Mouse (Mus musculus): ENCODE results near the gene Ephb1.
A peak's percentile ranks its signal among the peaks of the same experiment; 100 is the strongest.

Gene Ephb1

DNA sequence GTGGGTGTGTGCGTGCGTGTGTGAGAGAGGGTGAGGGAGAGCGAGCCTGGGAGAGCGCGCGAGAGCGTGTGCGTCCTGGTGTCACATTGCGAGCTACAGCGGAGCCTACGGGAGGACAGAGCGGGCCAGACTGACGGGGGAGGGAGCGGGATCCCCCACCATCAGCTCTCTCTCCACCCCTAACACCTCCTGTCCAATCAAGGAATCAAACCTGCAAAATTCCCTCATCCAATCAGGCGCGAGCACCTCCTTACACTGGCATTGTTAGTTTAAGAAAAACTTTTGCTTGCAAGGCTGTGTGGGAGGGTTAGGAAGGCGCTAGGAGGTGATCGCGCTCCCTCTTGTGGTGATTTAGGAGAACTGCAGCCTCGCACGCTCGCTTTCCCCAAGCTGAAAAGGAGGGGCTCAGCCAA is at the start of gene Ephb1:
Gene Ephb1, minus strand, starts transcription at position 133 of the 413 bp plus-strand sequence.
- DNase-seq (ENCODE audit: low read depth, low spot score) = peak; percentile 97

DNA sequence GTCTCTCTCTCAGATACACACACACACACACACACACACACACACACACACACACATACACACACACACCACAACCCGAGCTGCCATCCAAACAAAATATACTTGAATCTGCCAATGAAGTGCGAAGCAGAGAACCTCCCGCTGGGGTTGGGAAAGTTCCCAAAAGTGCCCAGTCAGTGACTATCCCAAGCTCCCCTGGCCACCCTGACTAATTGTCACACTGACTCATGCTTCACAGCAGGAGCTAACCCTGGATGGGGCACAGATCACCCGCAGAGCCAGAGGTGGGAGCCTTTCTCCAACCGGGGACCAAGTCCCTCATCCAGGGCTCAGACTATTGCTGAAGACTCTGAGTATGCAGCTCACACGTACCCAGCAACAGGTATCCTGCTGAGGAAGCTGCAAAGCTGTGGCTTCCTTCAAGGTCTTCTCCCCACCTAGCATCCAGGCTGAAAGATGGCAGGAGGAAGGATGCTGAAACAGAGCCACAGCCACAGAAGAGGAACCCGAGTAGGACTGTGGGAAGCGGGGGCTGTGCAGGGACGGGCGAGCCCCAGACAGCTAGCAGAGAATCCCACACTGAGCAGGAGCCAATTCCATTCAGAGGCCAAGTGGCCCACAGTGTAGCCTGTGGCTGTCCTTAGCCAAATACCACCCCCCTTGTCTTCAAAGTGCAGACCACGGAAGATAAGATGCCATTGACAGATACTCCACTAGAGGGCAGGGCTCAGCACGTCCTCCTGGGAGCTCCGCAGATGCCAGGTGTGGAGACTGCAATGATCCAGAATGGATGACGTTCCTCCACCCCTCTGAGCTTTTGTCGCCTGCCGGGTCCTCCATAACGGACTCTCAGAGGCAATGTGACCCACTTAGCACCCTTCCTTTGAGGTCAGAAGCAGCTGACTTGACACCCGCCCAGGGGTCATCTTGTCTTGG is 48.9 kb upstream of the Ephb1 start:
- DNase-seq (ENCODE audit: low read depth, low spot score) = no peak

DNA sequence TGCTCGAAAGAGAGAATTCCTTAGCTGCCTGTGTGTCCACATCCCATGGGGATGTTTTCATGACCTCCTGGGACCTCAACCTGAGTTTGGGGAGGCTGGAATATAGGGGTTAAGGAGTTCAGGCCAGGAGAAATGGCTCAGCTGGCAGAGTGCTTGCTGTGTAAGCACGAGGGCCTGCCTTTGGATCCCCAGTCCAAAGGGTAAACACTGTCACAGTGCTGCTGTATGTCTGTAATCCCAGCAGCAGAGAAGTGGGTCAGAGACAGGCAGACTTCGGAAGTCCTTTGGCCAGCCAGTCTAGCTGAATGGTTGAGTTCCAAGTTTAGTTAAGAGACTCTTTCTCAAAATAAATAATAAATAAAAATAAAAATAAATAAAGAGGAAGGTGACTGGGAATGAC is 48.2 kb upstream of the Ephb1 start:
- DNase-seq (ENCODE audit: low read depth, low spot score) = no peak

DNA sequence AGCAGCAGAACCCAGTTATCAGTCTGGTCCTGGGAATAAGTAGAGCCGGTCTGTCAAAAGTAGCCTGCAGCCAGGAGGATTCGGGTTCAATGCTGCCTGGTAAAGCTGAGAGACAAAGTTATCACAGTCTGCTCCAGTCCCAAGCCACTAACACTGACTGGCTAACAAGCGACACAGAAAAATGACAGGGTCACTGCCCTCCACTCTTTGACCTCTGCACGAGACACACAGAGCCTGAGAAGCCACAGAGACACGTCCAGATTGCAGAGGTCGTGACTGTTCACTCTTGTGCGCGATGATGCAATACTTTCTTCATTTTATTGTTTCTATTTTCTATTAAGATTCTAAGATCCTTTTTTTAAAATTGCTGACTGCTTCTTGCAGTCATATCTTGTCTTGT is 33.8 kb upstream of the Ephb1 start:
- DNase-seq (ENCODE audit: low read depth, low spot score) = no peak

DNA sequence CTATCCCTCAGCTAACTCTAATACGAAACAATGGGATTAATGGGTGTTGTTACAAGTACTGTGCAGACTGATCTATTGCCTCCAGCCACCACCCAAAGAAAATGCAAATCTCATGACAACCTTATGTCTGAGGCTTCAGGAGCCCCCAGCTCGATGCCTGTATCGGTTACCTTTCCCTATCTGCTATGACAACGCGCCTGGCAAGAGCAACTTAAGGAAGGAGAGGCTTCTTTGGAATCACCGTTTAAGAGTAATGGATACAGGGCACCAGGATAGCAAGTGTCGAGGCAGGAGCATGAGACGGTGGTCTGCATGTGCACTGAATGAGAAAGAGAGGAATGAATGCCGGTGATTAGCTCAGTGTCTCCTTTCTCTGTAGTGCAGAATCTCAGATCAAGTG is 32.3 kb upstream of the Ephb1 start:
- no peak for DNase-seq (ENCODE audit: low read depth, low spot score)

DNA sequence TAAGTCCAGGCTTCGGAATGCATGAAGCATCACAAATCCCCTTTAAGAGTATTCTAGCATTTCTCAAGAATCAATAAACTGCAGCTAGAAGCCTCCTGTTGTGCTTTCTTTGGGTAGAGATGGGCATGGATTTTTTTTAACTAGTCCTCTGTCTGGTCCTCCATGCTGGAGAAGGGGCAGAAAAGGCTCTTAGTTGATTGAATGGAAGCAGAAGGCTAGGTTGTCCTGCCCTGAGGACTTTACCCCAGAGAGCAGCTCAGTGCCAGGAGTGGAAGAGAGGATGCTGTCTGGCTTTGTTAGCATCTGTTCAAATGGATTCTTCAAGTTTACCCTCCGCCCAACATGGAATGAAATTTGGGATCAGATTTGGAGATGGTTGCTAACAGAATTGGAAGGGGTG is 25.7 kb upstream of the Ephb1 start:
- no peak for DNase-seq (ENCODE audit: low read depth, low spot score)

DNA sequence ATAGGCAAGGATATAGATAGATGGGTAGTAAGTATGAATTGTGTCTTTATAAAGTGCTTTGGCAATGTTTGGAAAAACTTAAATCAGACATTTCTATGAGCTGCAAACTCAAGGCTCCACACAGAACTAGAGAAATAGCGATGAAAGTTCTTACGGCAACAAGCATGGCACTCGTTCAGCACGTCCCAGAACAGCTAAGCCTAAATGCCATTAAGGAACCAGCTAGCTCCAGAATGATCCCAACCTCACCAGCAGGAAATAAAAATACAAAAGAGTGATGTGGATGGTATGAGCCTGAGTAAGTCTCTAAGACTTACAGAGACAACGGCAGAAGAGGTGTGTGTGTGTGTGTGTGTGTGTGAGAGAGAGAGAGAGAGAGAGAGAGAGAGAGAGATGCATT is 20.2 kb upstream of the Ephb1 start:
- no peak for DNase-seq (ENCODE audit: low read depth, low spot score)

DNA sequence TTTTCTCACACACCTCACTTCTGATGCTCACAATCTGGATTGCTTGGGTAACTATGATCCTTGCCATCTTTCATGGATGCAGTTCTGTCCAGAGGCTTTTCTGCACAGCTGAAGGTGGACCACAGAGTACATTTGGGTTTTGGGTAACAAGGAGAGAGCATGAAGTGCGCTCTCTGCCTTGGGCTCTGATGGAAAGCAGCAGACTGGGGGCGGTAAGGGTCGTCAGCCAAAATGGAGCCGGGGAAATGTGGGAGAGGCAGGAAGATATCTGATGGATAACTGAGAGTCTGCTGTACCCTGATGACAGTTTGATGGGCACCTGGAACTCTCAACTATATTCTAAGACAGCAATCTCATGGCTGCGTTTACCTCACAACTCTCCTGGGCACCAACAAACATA is 19.4 kb upstream of the Ephb1 start:
- no peak for DNase-seq (ENCODE audit: low read depth, low spot score)

DNA sequence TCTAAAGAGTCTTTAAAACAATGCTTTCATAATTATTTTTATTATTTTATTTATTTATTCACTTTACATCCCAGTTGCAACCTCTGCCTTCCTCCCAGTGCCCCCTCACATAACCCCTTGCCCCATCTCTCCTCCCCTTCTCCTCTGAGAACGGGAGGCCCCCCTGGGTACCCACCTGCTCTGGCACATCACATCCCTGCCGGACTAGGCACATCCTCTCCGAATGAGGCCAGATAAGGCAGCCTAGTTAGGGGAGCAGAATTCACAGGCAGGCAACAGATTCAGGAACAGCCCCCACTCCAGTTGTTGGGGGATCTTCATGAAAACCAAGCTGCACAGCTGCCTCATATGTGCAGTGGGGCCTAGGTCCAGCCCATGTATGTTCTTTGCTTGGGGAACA is 17.4 kb upstream of the Ephb1 start:
- no peak for DNase-seq (ENCODE audit: low read depth, low spot score)

DNA sequence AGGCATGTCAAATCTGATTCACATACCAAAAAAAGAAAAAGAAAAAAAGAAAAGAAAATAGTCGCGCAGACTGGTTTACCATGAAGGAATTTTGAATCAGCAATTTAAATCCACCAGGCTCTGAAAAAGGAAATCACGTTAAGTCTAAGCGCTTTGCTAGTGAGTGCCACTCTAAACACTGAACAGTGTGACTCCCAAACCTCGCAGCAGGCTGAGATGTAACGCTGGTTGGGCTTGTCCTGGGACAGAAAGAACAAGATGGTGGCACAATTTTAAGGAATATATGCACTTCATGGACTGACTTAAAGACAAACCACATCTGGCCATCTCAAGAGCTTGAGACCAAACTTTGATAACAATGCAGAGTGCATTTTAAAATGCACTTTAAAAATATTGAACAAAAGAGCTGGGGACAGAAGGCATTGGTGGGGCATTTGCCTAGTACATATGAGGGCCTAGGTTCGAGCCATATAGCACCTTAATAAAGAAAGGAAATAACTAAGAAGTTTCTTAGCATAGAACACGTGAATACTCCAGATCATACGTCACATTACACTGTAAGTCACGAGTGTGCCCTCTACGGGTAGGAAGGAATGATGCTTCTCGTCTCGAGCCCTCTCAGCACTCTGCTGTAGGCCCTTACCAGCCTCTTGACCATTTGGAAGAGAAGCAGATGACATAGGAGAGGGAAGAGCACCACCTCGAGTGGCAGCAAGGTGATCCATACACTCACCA is 16.7 kb upstream of the Ephb1 start:
- no peak for DNase-seq (ENCODE audit: low read depth, low spot score)

DNA sequence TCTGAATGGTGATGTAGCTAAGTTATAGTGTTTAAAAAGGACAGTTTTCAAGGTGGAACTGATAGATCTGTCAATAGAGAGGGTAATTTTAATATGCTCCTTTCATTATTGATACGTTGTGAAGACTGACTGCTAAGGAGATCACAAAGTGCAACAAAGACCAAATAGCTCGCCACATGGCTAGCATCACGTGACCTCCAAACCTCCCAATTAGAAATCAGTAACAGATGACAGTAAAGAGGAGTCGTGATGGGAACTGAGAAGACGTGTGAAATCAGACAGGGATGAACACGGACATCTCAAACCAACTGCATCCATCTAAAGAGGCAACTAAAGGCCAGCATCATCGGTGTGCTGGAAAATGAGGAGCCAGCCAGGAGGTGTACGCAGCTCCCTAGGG is 15.6 kb upstream of the Ephb1 start:
- DNase-seq (ENCODE audit: low read depth, low spot score) = no peak

DNA sequence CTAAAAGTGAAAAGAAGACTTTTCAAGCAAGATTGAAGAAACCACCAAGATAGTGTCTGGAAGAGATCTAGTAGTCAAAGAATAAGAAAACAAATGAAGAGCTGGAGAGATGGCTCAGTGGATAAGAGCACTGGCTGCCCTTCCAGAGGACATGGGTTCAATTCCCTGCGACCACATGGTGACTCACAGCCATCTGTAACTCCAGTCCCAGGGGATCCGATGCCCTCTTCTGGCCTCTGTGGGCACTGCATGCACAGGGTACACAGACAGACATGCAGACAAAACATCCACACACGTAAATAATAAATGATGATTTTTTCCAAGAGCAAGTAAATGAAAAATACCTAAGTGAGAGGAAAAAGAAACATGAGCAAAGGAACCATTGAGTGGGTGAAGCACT is 14.6 kb upstream of the Ephb1 start:
- no peak for DNase-seq (ENCODE audit: low read depth, low spot score)

DNA sequence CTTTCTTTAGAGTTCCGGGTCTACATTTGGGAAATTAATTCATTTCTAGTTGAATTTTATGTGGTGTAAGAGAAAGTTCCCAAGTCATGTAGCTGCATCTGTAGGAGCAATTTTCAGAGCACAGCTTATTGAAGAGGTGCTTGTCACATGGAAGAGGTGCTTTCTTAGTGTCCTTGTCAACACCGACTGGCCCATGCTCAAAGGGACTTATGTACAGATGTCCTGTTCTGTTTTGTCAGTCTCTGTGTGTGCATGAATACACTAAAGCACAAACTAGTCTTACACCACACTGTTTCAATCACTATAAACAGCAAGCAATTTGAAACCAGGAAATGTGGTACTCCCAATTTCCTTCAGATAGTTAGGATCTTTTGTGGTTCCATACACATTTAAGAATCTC is 13.3 kb upstream of the Ephb1 start:
- DNase-seq (ENCODE audit: low read depth, low spot score) = no peak

DNA sequence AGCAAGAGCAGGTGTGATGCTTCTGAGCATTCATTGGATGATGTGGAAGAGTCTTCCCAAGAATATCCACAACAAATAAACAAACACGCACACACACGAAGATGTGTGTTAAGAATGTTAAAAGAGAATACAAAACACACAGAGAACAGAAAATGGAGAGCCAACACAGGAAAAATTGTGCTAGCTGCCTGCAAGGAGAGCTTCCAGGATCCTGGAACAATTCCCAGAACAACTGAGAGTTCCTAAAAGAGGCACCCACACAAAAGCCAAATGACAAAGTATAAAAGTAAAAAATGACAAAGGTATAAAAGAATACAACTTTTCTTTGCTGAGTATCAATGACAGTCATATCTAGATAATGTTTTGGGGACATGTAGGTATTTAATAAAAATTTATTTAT is 11.0 kb upstream of the Ephb1 start:
- DNase-seq (ENCODE audit: low read depth, low spot score) = no peak

DNA sequence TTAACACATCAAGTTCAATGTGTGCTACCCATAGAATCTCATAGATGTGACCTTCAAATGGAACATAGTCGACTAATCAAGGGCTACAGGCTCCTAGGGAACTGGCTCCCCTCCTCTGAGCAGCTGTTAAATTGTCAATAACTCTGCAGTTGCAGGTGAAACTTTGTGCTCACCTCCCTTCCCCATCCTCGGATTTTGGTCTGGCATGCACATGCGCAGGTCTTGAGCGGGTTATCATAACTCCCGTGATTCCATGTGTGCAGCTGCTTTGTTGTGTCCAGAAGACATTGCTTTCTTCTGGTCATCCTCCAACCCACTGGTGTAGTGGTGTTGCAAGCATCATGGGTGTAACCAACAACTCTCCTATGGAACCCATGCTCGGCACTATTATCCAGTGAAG is 4.8 kb upstream of the Ephb1 start:
- DNase-seq (ENCODE audit: low read depth, low spot score) = no peak

DNA sequence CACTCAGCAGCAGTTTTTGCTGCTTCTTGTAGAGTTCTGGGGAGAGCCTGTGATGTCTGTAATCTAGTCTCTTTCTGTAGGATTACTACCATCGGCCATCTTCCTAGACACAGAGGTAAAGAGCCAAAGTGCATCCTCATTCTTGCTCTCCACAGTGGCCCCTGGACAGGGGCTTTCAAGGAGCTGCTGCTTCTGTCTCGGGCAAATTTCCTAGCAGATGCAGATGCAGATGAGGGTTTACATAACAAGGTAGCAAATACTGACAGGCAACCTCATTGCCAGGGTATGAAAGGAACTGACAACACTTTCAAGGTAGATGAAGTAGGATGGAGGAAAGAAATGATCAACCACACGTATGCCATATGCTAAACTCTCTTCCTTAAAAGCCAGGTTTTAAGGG is 4.2 kb upstream of the Ephb1 start:
- no peak for DNase-seq (ENCODE audit: low read depth, low spot score)

DNA sequence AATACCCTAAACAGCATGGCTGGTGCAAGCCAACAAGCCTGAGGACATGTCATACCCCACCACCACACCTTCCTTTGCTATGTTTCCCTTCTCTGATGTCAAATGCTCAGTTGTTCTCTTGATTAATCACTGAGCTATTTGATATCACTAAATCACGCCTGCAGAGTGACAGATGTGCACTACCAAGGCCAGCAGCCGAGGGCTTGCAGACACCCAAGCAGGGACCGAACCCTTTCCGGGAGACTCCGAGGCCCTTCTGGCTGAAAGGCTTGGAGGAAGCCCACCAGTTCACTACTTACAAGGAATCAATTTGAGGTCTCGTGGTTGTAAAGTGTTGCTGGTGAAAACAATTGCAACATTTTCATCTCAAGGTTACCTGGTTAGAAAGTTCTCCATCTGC is 3.5 kb upstream of the Ephb1 start:
- no peak for DNase-seq (ENCODE audit: low read depth, low spot score)

DNA sequence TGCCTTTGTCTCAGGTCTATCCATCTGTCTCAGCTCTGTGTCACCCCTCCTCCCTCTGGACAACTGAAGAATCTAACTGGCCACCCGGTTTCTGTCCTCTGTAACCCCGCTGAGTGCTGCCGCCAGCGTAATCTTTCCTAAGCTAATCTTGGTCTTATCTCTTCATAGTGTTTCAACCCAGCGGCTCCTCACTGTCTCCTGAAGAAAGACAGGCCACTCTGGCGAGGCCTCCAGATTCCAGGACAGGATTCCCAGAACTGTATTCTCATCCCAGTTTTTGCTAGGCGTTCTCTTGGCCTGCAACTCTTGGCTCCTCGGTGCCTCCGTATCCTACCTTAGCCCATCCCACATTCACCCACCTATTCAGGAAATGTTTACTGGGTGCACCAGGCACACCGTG is 2.0 kb upstream of the Ephb1 start:
- no peak for DNase-seq (ENCODE audit: low read depth, low spot score)

DNA sequence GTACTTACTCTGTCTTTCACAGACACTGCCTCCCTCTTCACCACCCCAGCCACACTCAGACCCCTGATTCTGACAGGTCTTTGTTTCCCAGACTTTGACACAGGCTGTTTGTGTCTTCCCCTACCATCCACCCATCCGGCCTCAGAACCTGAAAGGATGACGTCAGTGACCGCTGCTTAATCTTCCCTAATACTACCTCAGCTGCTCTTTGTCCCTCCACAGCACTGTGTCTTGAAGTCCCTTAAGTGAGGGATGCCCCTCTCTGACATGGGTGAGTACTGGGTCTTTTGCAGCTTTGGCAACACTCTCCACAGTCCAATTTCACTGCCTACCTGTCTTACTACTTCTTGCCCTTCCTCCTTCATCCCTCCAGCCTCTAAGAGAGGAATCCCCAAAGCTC is 1.2 kb upstream of the Ephb1 start:
- no peak for DNase-seq (ENCODE audit: low read depth, low spot score)

DNA sequence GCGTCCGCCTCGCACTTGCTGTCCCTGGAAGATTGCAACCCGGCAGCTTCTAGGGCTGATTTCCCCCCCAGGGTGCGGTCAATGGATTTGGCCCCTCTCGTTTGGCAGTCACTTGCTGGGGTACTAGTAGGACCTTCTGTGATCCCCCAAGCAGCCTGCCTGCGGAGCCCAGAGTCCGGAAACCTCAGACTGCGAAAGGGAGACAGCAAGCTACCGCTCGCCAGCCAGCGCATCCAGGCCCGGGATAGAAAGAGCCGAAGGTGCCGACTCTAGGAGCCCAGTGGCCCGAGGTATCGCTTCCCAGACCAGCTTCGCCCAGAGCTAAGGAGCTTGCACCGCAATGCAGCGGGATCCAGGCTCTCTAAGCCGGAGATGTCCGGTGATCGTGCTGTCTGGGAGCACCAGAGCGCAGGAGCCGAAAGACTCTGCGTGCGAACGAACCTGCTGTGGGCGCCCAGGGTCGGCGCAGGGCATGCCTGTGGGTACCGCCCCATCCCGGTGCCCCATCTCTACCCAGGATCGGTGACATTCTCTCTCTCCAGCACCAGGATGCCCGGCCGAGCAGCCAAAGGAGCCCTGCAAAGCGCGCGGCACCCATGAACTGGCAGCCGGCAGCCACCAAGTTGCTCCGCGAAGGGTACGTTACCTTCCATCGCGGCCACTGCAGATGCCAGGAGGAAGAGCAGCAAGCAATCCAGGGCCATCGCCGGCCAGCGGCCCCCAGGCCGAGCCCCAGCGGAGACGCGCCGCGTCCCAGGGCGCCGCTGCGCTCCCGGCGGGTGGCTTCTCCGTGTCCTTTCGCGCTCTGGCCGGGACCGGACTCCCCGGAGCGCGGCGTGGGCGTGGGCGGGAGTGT is 629 bp downstream of the Ephb1 start:
- DNase-seq (ENCODE audit: low read depth, low spot score) = no peak

DNA sequence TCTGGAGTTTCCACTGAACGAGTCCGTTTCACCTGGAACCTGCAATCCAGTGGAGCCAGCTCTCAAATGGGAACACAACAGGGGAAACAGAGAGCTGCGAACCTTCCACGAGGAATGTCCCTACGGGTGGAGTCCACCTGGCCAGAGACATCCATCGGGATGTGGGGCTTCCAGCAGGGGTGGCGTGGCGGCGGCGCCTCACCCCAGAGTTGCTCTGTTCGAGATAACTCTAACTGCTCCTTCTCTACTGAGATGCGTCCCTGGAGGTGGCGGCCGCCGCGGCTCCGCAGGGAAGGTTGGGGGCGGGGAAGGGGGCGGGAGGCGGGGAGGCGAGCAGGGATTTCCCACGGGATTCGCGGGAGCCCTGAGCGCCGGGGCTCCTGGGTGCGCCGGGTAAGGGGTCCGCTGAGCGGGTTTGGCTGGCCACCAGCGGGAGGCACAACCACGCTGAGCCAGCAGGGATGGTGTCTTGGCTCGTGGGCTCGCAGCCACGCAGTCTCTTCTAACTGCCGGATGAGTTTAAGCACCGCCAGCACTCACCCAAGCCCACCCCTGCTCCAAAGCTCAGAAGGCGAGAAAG is 1.3 kb downstream of the Ephb1 start:
- no peak for DNase-seq (ENCODE audit: low read depth, low spot score)
